Mouse (Mus musculus) heart, postnatal 0 days (tissue): ENCODE data around the gene Zcchc2.

ENCODE experiments used
- CTCF ChIP-seq: IDR thresholded peaks from 2 replicates; pipeline ENCODE4 v1.5.1; 2016; ENCODE audit warnings: antibody characterized with exemption, control low read depth, low read depth
- EP300 ChIP-seq: IDR thresholded peaks from 2 replicates; pipeline ENCODE4 v1.6.1; 2016; ENCODE audit warnings: antibody characterized with exemption, low read depth

DNA sequence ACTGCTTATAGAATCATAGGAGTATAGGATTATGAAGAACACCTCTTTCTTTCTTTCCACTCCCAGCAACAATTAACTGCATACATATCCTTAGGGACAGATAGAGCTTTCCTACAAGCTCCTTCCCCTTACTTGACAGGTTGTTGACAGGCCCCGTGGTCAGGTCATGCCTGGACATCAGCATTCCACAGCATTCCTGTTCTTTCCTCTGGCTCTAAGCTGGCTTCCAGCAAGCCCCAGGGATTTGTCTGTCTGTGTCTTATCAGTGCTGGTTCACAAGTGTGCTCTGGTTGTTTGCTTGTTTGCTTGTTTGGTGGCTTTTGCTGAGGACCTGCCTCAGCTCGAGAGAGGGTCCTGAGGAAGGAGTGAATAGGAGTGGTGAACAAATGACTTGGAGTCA, 36.6 kb upstream of the Zcchc2 start:
- TF ChIP-seq CTCF (no peak), EP300 (no peak)
